Mouse (Mus musculus) kidney, adult 9 months (tissue): Measurements from ENCODE around the gene Prss8.
"Not testable (repeated sequence)": the region's sequence is repeated elsewhere in the genome, so short reads cannot be mapped to it uniquely, and the experiment has no call there.

ENCODE experiments used
- DNase-seq: peaks from one replicate; pipeline ENCODE4 v3.0.0; 2022

The Prss8 gene

DNA sequence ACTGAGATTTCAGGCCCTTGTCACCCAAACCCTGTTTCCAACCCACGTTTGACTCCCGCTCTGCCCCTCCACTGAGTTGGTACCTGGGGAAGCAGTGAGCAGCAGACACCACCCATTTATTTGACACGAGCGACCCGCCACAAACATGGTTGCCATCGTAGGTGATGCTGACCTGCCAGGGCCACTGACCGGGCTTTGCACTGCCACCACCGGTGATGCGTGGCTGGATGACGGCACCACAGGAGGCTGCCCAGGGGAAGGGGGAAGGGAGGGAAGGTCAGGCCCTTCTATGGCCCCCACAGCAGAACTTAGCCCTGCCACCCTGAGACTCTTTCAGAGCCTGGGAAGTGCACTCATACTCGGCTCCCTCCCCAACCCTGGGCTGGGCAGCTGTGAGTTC, 2.2 kb downstream of the Prss8 start:
- DNase-seq: no peak

- peak; percentile 91 for DNase-seq
These were observed 3.1 kb downstream of the Prss8 start for GRCm38 (mm10) chr7:127926846-127927245.

GRCm38 (mm10) chr7:127926066-127926465, 3.8 kb downstream of the Prss8 start:
- peak; percentile 95 for DNase-seq

DNA sequence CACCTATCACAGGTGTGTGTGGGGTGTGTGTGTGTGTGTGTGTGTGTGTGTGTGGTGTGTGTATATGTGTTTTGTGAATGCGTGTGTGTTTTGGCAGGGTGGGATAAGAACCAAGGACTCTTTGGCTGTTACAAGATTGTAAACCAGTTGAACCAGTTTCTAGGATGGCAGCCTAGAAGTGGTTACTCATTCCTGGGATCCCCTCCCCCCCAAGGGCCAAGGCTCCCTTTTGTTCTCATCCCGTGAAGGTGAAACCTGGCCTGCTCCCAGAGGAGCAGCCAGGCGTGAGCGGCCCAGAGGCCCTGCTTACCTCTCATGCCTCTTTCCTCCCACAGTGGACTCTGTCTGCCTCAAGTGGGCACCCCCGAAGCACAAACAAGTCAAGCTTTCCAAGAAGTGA, 4.7 kb downstream of the Prss8 start:
- peak; percentile 96 for DNase-seq

- no peak for DNase-seq
These were observed 6.2 kb downstream of the Prss8 start for GRCm38 (mm10) chr7:127923714-127924113.

- no peak for DNase-seq
These were observed 7.2 kb downstream of the Prss8 start for GRCm38 (mm10) chr7:127922451-127923275.

DNA sequence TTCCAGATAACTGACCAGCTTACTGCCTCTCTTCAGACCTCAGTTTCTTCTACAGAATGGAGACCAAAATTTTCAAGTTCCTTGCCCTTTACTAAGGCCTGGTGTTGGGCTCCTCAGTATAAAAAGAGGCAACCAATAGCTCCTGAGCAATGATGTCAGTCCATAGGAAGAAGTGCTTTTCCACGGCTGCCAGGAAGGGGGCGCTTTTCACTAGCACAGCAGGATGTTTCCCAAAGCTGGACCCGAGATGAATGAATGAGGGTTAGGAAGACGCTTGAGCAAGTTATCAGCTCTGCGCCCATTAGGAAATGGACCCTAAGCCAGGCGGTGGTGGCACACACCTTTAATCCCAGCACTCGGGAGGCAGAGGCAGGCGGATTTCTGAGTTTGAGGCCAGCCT, 8.4 kb downstream of the Prss8 start:
- DNase-seq: no peak

DNA sequence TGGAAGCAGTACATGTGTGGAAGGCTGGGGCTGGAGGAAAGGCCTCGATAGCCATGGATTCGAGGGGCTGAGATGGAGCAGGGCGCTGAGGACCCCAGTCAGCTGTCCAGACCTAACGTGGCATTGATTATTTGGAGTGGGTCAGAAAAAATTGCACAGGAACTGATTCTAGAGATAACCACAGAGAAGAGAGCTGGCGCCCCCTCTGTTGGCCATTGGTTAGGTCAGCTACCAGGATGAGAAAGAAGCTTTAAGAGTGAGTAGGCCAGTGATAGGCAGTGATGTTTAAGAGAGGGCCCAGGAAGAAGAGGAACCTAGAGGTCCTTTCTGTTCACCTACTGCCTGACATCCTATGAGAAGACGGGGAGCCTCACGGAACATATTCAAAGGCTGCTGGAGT, 10.6 kb downstream of the Prss8 start:
- no peak for DNase-seq

GRCm38 (mm10) chr7:127918203-127918602, 11.7 kb downstream of the Prss8 start:
- DNase-seq: peak; percentile 79

DNA sequence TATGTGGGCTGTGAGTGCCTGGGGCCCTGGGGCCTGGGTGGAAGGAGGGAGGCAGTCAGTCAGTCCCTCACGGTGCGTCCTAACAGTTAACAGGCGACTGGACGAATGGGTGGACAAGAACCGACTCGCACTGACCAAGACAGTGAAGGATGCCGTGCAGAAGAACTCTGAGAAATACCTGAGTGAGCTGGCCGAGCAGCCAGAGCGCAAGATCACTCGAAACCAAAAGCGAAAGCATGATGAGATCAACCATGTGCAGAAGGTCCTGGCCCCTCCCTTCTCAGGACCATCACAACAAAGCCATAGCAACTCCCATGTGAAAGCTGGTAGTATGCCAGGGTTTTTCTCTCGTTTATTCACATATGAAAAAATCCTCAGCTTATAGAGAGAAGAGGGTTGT, 14.6 kb downstream of the Prss8 start:
- DNase-seq: no peak

GRCm38 (mm10) chr7:127912938-127913337, 17.0 kb downstream of the Prss8 start:
- no peak for DNase-seq

DNA sequence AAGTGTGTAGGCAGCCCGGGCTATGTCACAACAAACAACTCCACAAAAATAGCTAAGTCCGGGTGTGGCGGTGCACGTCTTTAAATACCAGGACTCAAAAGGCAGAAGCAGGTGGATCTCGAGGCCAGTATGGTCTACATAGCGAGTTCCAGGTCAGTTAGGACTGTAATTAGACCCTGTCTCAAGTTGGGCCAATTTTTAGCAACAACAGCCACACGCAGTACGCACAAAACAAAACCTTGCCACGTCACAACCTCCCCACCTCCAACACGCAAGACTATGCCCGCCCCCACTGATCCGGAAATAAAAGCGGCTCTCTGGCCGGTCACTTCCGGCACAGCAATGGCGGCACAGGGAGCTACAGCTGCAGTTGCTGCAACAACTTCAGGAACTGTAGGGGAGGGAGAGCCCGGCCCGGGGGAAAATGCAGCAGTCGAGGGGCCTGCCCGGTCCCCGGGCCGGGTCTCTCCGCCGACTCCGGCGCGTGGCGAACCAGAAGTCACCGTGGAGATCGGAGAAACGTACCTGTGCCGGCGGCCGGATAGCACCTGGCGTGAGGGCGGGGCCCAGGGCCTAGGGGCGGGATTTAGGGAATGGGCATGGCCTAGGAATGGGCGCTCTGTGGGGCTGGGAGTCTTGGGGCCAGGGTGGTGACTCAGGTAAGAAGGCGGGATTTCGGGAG, 17.6 kb downstream of the Prss8 start, which contains the start of gene Kat8:
Gene Kat8, plus strand, starts transcription at position 327 of the 682 bp plus-strand sequence.
- DNase-seq: peak; percentile 94

- DNase-seq: no peak
These were observed 21.2 kb downstream of the Prss8 start for GRCm38 (mm10) chr7:127908656-127909055.

- DNase-seq: no peak
These were observed 22.0 kb downstream of the Prss8 start for GRCm38 (mm10) chr7:127907939-127908338.

GRCm38 (mm10) chr7:127903971-127904796, 25.7 kb downstream of the Prss8 start, which contains the start of gene Bckdk:
Gene Bckdk, plus strand, starts transcription at chr7:127904082.
- DNase-seq: peak; percentile 79

GRCm38 (mm10) chr7:127901772-127902171, 28.1 kb downstream of the Prss8 start:
- DNase-seq: no peak

GRCm38 (mm10) chr7:127899997-127900396, 29.9 kb downstream of the Prss8 start:
- no peak for DNase-seq

DNA sequence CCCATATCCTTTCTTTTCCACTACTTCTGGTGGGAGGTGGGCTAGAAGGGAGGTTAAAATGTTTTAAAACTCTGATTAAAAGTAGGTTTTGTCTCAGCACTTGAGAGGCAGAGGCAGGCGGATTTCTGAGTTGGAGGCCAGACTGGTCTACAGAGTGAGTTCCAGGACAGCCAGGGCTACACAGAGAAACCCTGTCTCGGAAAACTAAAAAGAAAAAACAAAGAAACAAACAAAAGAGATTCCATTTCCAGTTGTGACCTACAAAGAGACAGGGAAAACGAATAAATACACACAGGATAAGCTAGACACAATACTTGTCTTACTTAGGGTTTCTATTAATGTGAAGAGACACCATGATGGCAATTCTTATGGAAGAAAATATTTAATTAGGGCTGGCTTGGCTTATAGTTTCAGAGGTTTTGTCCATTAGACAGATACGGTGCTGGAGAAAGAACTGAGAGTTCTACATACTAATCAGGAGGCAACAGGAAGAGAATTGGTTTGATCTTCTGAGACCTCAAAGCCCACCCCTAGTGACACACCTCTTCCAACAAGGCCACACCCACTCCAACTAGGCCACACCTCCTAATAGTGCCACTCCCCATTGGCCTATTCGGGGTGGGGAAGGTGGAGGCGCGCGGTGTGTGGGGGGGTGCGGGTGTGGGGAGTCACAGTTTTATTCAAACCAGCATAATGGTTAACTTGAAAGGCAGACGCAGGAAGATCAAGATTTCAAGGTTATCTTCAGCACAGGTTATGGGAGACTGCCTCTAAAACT, 31.5 kb downstream of the Prss8 start:
- DNase-seq: no peak

DNA sequence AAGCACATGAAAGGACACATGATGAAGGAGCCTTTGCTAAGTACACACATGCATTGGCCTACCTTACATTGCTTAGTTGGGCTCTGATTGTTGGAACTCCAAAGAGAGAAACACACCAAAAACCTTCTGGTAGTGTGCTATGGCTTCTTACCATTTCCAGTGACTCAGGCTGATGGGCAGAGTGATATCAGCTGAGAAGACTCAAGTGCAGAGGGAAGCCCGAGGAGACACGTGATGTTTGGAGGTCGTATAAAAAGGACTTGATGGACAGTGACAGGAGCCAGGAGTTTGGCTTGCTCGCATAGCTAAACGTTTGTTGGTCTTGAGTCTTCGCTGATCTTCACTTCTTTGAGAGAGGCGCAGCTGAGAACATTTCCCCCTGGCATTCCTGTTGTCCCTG, 32.4 kb downstream of the Prss8 start:
- DNase-seq: no peak

DNA sequence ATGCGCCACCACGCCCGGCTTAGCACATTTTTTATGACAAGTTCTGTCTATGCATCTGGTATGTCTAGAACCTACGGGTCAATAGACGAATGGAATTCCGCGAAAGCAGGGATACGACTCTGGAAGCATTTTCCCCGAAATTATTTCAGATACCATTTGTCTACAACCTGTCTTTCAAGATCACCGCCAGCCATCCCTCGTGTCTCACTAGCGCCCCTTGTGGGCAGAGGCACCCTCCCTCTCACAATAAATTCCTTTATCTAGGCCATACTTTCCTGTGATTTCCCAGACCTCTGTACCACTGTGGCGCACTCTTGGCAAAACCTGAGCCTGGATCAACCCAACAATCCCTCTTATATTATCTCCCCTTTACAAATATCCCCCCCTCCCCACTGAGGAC, 33.5 kb downstream of the Prss8 start:
- DNase-seq: peak; percentile 70

GRCm38 (mm10) chr7:127895891-127896290, 34.0 kb downstream of the Prss8 start:
- not testable (repeated sequence) for DNase-seq

- DNase-seq: peak; percentile 99
These were observed 34.5 kb downstream of the Prss8 start, which contains the start of the genes Gm21974 and Vkorc1 for GRCm38 (mm10) chr7:127895442-127895841. Gene Gm21974, minus strand, starts transcription at chr7:127895454. Gene Vkorc1, minus strand, starts transcription at chr7:127895617.
